Mouse (Mus musculus) left cerebral cortex, adult 11 months (tissue): ENCODE results near the gene Tcp11l2.

Experiments used
- DNase-seq: peaks from one replicate; pipeline ENCODE4 v3.0.0; 2022; ENCODE audit warnings: low spot score

Gene Tcp11l2

DNA sequence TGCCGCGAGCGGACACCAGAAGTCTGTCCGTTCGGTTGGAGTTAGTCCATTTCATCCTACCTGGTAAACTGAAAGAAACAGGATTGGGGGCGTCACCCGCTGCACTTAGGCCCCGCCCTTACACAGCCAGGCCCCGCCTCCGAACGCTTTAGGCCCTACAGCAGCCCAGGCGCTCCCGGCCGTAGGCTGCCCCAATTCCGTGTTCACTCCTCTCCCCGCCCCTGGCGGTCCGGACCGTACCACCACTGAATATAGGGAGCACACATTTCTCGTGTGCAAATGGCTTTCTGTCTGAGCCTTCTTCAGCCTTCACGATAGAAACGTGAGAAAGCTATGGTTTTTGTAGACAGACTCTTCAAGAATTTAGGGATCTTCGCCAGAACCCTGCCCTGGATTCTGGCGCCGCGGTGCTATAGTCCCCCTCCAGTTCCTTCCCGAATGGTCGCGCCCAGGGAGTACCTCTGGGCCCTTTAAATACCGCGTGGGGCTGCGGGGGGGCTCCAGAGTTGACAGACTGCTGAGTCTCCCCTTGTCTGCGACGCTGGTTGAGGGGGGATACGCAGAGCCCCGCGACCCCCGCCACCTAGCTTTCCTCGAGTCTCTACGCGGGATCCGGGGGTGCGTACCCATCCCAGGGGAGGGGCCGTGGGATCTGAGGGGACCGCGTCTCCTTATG is at the start of gene Tcp11l2:
TSS of gene Tcp11l2 (plus strand) at position 232 of the 676 bp plus-strand sequence.
- peak; percentile 94 for DNase-seq

DNA sequence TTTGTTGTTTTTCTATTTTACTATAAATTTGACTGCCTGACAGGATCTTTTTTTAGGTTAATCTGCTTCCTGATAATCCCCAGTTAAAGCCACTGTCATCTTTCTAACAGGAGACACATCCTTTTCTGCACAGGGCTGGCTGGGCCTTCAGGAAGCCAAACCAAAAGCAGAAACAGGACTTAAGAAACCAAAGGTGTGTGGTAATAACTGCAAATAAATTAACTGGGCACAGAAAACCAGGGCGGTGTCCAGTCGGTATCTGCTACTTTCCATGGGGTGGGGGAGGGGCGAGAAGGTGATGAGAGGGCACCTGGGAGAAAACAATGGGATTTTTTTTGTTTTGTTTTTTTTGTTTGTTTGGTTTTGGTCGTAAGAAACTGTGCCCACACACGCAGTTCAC is 49.4 kb upstream of the Tcp11l2 start:
- DNase-seq, result no peak

DNA sequence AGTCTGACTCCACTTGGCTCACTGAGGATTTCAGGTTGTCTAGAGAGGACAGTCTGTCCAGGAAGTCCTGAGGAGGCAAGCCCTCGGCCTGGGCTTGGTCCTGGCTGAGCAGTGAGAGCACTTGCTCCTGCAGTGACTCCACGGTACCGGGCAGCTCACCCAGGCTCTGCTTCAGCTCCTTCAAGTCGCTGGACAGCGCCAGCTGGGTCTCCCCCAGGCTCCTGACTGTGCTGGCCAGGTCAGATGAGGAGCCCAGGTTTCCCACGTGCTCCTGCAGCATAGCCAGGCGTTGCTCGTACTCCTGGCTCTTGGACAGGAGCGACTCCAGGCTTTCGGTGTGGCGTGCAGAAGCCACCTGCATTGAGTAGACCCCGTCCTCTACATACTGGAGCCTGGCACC is 48.8 kb upstream of the Tcp11l2 start:
- no peak for DNase-seq

DNA sequence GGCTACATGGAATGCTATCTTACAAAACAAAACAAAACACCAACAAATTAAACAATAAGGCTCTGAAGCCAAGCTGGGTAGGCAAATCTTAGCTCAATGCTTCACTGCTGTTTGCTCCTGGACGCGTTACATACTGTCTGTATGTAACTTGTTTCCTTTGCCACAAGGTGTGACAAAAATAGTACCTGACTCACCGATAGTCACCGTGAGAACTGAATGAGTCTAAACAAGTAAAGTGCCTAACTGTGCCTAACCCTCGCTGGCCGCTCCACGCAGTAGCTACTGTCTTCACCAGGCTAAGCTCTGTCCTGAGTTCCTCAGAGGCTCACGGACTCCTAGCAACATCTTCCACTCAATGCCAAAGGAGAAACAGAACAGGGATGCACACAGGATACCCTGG is 46.0 kb upstream of the Tcp11l2 start:
- no peak for DNase-seq

DNA sequence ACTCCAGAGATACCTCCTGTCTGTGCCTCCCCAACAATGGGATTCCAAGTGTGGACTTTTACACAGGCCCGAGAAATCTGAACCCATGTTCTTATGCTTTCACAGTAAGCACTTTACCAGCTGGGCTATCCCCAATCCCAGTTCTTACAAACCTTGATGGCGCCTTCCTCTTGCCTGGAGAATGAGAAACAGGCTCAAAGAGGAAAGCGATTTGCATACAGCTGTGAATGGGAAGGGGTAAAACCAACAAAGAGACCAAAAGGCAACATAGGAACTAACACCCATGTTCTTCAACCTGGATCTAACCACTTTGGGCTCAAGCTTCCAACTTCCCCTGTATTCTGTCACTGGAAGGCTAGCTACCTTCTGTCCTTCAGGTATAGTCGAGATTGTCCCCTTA is 44.9 kb upstream of the Tcp11l2 start:
- DNase-seq, result no peak

DNA sequence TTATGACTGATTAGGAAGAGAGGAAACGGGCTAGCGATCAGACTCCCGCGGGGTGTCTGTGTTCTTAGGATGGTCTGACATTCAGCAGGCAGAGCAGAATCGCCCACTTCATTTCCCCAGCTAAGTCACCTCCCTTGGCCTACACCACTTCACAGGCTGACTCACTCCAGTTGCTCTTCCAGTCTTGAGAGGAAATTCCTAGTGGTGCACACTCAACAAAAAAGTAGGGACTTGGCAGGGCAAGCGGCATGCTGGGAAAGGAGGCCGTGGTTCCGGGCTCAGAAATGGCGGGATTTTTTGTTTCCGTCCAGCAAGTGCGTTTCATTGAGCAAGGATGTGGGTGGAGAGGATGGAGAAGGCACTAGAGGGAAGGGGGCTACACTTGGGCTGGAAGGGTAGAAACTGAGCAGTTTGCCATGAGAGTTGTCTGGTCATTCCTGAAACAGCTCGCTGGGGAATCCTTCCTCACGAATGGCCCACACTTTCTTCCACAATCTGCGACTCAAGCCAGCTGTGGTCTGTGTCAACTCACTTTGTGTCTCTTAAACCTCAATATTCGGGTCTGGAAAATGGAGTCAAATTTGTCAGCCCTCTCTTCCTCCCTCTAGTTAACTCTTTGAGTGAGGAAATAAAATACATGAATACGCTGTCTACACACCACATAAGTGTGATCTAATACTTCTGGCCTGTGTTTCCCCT is 44.1 kb upstream of the Tcp11l2 start:
- DNase-seq, result no peak

DNA sequence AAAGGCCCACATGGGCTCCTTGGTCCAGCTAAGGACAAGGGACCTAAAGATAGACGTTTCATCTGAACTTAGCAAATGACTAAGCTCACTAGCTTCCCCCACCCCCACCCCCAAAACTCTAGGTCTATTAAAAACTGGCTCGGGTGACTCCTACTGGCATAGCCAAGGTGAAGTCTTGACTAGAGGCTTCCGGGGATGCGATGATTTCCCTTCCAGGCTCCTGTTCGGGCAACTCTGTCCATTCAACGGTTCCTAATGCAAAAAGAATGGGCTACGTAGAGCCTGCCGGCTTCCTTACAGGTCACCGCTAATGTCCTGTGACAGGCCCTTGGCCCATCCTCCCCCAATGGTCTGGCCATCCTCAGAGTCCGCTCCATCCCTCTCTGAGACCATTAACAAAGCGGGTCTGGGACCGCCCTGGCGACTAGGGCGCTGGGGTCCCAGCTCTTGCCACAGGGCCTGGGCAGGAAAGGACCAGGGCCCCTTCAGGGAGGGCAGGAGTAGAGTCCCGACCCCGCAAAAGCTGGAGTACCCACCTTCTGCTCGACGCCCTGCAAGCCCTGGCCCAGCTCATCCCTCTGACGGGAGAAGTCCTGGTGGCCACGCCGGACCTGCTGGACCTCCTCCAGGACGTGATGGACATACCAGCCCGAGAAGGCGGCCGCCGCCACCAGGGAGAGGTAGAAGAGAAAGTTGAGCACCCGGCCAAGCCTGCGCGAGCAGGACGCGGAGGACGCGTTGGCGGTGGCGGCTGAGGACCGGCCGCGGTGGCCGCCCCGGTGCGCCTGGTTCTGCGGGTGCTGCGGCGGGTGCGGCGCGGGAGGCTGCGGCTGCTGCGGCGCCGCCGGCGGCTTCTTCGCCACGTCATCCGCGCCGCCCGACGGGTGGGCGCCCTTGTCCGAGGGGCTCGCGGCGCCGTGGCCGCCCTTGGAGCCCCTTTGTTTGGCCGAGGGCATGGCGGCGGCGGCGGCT is 43.2 kb upstream of the Tcp11l2 start:
- no peak for DNase-seq

DNA sequence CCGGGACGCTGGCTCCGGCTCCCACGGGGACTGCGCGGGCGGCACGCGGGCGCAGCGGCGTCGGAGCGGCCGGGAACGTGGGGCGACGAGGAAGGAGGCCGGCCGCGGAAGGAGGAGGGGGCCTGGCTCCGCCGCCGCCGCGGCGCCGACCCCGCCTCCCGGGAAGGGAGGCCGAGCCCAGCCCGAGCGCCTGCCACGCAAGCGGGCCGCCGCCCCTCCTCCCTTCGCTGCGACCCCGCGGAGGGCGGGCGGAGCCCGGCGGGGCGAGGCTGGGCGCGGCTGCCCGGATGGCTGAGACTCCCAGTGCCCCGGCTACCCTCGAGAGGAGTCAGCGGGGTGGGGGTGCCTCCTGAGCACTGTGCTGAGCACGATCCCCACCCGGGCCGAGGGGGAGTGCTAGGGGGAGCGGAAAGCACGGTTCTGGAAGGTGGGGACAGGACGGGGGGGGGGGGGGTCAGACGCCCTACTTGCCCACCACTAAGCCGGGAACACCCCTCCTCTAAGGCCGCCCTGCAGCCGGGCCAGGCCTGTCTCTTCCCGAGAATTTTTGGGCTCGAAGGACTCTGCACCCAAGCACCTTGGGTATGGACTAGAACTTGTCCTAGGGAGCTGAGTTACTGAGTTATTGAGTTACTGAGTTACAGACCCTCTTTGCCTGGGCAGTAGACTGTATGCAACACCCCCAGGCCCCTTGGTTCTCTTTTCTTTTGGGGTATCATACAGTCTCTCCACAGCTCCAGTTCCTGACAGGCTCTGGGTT is 42.3 kb upstream of the Tcp11l2 start, which contains the start of gene Ckap4:
TSS of gene Ckap4 (minus strand) at position 151 of the 760 bp plus-strand sequence.
- DNase-seq, result no peak

DNA sequence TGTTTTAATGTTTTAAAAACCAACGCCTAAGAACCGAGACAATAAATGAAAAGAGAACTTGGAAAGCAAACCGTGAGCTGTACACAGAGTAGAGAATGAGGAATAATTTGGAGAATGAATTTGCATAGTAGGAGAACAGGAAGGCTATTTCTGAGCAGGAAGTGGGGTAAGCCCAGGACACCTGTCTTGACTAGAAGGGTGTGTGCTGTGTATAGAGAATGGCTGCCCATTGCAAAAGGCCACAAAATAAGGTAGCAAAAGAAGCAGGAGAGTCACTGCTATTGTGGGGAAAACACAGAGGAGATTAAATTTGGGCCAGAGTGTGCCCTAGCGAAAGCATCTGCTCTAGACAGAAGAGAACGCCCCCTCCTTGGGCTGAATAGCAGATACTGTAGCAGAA is 41.0 kb upstream of the Tcp11l2 start:
- DNase-seq, result no peak

DNA sequence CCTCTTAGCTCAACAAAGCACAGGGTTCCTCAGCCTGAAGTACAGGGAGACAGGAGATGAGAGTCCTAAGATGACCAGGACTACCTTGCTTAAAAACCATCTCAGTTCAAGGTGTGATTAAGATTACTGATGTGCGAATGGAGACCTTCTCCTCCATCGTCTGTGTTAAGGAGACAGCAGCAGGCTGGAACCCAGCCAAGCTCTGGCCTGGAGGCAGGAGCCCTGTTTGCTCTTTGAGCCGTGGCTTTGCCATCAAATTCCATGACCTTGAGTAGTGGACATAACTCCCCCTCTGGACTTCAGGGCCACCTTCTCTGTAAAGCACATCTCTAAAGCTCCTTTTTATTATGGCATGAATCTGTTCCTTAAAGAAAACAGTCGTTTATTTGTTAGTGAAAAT is 40.6 kb upstream of the Tcp11l2 start:
- no peak for DNase-seq

DNA sequence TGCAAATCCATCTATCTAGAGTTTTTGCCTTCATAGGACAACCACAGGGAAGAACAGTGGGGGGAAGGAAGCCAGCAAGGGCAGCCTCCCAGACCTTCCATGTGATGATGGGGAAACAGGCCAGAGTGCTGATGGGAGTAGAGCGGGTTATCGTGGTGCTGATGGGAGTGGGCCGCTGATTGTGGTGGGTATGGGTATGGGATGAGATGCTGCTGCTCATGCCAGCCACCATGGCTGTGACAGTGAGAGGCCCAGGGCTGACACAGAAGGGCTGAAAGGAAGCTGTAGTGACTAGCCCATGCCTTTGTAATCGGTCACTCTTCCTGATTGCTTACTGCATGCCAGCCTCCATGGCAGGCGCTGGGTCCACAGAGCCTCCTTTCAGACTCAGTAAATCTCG is 36.8 kb upstream of the Tcp11l2 start:
- DNase-seq, result no peak

DNA sequence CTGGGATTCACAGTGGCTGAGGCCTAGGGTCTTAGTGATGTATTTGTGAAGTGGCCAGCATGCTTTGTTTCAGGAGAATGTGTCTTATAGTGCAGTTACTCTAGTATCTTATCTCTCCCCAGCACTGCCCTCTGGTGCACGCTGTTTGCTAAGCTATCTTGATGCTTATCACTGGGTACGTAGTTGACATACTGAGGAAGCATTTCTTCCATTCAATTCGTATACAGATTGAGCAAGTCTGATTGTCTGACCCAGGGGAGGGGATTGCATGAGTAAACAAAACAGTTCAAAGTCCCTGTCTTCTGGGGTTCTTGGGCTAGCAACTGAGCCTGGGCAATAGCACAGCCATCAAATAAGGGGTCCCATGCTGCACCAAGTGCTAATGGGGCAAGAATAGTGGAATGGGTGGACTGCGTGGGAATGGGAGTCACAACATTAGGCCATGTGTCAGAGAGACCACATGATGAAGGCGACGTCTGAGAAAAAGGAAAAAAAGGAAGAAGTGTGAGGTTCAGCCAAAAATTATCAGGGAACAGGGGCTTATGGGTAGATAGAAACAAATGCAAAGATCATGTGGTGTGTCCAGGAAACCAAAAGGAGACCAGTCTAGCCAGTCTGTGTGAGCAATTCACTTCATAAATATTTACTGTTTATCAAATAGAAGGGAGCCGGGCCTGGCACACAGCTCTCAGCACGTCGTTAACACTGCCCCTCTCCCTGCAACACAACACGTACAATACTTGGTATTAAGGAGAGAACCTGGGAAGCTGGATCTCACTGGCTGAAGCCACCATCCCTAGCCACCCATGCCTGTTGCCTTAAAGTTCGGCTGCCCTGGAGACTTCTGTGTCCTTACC is 33.4 kb upstream of the Tcp11l2 start:
- DNase-seq, result no peak

DNA sequence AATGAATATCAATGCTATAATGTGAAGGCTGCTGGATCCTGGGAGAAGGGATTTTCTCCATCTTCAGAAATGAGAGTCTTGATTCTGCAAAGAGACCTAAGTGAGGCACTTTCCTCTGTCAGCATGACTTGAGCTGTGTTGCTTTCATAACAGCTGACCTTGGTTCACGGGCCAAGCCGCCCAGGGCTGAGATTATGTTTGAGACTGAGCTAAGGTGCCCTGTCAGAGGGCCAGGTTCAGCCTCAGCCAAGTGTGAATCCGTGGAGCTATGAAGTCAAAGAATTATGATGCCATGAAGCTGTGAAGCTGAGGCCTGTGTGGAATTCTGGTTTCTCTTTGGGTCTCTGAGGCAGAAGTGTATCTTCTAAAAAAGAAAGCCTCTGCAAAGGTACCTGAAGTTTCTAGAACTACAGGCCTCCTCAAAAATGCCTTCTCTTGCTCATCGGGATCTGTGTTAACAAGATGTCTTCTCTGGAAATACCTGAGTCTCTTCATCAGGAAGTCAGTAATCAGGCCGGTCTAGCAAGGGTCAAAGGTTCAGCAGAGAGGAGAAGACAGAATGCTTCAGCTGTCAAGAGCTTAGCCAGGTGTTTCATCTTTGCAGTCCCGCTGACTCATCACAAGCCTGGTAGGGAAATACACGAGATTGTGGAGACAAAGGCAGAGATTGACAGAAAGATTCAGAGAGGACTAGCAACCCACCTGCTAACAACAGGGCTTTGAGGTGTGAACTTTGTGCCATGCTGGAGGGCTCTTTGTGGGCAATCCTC is 31.4 kb upstream of the Tcp11l2 start:
- DNase-seq, result no peak

DNA sequence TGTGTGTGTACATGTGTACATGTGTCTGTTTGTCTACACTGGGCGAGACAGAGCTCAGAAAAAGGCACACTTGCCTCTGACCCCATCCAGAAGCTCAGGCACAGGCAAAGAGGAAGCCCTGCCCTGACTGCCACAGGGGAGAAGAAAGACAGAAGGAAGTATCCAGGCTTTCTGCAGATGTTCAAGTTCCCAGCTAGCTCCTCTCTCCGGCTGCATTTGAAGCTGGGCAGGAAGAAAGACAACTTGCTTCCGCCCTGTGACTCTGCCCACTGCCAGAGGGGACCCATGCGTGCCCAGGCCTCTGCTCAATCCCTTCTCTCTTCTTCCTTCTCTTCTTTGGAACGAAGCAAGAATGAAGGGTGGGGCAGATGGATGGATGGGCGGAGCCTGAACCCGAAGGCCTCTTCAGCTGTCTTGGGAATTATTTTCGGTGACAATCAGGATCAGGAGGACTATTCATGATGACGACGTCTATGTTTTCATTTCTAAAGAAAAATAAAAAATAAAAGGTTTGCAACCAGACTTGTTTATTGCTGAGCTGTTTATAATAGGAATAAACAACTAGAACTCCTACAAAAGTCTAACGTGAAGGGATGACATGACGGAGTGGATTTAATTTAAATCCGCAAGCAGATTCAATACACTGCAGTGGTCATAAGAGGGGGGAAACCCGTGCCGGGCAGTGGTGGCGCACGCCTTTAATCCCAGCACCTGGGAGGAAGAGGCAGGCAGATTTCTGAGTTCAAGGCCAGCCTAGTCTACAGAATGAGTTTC is 27.1 kb upstream of the Tcp11l2 start:
- DNase-seq, result no peak

DNA sequence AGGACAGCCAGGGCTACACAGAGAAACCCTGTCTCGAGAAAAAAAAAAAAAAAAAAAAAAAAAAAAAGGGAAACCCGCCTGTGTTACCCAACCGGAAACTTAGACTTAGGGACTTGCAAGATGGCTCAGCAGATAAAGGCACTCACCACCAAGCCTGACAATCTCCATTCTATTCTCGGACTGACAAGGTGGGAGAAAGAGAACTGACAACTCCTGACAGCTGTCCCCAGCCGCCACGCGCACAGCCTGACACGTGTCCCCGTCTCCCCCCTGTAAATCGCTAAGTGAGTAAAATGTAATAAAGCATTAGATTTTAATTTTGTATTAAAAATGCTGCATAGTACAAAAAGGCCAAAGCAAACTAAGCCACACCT is 26.5 kb upstream of the Tcp11l2 start:
- DNase-seq, result no peak

DNA sequence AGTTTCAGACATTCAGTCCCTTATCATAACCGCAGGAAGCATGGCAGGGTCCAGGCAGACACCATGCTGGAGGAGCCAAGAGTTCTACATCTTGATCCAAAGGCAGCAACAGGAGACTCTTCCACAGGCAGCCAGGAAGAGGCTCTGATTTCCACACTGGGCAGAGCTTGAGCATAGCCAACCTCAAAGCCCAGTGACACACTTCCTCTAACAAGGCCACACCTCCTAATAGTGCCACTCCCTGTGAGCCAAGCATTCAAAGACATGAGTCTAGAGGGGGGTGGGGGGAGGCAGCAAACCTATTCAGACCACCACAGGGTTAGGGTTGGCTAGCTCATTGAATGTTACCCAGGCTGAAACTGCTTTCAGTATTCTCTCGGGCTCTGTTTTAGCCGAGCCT is 24.6 kb upstream of the Tcp11l2 start:
- DNase-seq, result no peak

DNA sequence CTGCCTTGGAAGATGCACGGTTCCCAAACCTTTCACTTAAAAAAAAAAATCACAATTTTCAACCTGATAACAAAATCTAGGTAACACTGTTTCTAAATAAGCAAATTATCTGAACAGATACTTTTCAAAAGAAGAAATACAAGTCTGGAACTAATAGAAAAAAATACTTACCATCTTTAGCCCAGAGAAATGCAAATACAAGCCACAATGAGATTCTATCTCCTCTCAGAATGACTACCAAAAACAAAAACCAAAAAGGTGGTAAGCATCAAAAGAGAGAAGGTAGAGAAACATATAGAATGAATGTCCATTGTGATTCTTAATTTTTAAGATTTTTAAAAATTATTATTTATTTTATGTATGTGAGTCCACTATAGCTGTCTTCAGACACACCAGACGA is 23.9 kb upstream of the Tcp11l2 start:
- no peak for DNase-seq

DNA sequence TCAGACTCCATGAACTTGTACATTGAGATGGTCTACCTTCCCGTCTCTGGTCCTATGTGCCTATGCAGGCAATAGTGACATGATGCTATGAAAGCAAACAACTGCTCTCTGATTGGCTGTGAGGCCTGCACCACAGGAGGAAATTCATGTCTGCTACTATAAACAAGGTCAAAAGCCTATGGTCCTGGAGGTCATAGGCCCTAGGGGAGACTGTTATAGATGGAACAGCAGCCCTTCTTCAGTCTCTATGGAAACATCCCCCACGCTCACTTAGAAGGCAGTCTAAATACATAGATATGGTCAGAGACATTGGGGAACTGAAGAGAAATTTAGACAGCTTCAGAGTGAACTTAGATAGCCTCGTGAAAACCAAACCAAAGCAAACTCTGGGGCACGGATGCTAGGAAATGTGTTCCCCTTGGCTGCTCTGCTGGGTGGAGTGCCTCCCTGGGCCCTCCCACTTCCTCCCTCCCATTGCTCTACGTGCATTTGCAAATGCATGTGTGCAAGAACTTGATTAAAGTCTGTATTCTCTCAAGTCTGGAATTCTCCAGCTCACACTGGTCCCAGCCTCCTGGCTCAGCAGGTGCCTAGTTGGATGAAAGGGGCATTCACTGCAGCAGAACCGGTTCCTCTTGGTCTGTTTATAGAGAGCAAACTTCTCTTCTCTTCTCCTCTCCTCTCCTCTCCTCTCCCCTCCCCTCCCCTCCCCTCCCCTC is 22.0 kb upstream of the Tcp11l2 start:
- DNase-seq, result no peak

DNA sequence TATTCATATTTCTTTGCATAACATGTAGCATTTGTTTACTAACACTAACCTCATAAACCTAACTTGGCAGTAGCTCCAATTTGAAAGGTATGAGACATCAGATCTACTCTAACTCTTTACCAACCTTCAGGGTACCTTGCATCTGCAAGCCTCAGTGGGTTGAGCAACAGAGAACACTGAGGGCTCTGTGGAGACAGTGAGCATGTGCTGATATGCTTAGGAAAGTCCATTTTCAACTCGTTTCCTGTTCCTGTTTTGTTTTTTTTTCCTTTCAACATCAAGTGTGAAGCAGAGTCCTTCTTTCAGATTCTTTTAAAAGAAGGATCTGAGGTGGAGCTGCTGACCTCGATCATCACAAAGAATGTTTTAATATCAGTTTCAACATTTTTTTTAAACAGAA is 20.3 kb upstream of the Tcp11l2 start:
- no peak for DNase-seq
